Mouse (Mus musculus): ENCODE data around the gene Rock2. TPM values are rescaled to one million over a fixed set of nuclear protein-coding genes. Genes with fewer than 3 reads are reported as not detected.

Gene Rock2
- total RNA-seq, 2 experiments from 2014 or later, result 59.4 to 89.8 TPM

Other genes with a start within 250 kb of the Rock2 start
- 1 to 10 TPM; 2.3 to 3.2 TPM for gene Ntsr2, start 241.5 kb upstream of the Rock2 start, total RNA-seq (2021)
- under 1 TPM; 0.56 to 0.67 TPM for gene Greb1, start 94.0 kb upstream of the Rock2 start, total RNA-seq (2021)
- 100 to 1,000 TPM in 1 of 2 experiments, 10 to 100 TPM in 1; 96.4 to 114 TPM for gene E2f6, start 83.9 kb upstream of the Rock2 start, total RNA-seq (2021)
- gene Pqlc3, start 105.5 kb downstream of the Rock2 start, total RNA-seq (2021), result 1 to 10 TPM; 1.4 to 1.5 TPM
- not detected for gene 2410004P03Rik, start 116.8 kb downstream of the Rock2 start, total RNA-seq (2021)

Data from gastrocnemius, postnatal 25 days (tissue).